Mouse (Mus musculus) kidney, embryonic 14.5 days (tissue): ENCODE results near the gene Selp. TPM values are rescaled to one million over a fixed set of nuclear protein-coding genes. Genes with fewer than 3 reads are reported as not detected.

Experiments
- ATAC-seq: fragments of 200-750 bp; cut with Nextera tagmentation; 2 replicates; pipeline ENCODE4 v1.8.0; 2017; ENCODE audit warnings: moderate number of reproducible peaks, mild to moderate bottlenecking, moderate TSS enrichment, moderate library complexity; ENCODE audit not compliant: low FRiP score, low TSS enrichment
- H3K27ac ChIP-seq: fragments of 300-500 bp; sonication (generic); 2 replicates; pipeline ENCODE4 v1.5.1; 2014; ENCODE audit warnings: low read depth, mild to moderate bottlenecking, low read length, moderate library complexity, mixed read lengths
- H3K27me3 ChIP-seq: fragments of 300-500 bp; sonication (generic); 2 replicates; pipeline ENCODE4 v1.6.1; 2014; ENCODE audit warnings: mild to moderate bottlenecking, low read length; ENCODE audit not compliant: control insufficient read depth, insufficient read depth
- H3K36me3 ChIP-seq: fragments of 300-500 bp; sonication (generic); 2 replicates; pipeline ENCODE4 v1.6.1; 2014; ENCODE audit warnings: low read length, mixed read lengths; ENCODE audit not compliant: control insufficient read depth, insufficient read depth
- H3K4me1 ChIP-seq: fragments of 300-500 bp; sonication (generic); 2 replicates; pipeline ENCODE4 v1.6.1; 2014; ENCODE audit warnings: low read length, mixed read lengths; ENCODE audit not compliant: control insufficient read depth, insufficient read depth
- H3K4me2 ChIP-seq: fragments of 300-500 bp; sonication (generic); replicated peaks from 2 replicates; pipeline ENCODE4 v1.6.1; 2014; ENCODE audit warnings: low read depth, mild to moderate bottlenecking, low read length
- H3K4me3 ChIP-seq: fragments of 300-500 bp; sonication (generic); 2 replicates; pipeline ENCODE4 v1.5.1; 2014; ENCODE audit warnings: mild to moderate bottlenecking, low read length
- H3K9ac ChIP-seq: fragments of 300-500 bp; sonication (generic); 2 replicates; pipeline ENCODE4 v1.6.1; 2014; ENCODE audit warnings: low read depth, mild to moderate bottlenecking, low read length, moderate library complexity
- H3K9me3 ChIP-seq: fragments of 300-500 bp; sonication (generic); 2 replicates; pipeline ENCODE4 v1.6.1; 2016; ENCODE audit warnings: low read length; ENCODE audit not compliant: control insufficient read depth
- WGBS: fragments of 180-500 bp; shearing (Covaris S2); extraction: QIAGEN DNeasy Blood & Tissue Kit; methylation state at CpG from one replicate; pipeline ENCODE4 v1.1.7; 2014; 5-methylcytosine and 5-hydroxymethylcytosine counted together
- polyA plus RNA-seq: library from polyadenylated mRNA; unstranded; fragments of >200 nt; fragmentation: Nextera tagmentation; extraction: Ambion mirVana; gene quantifications from 2 replicates; pipeline ENCODE4 v1.2.1, GENCODE M21; 2014

Selp gene
- polyA plus RNA-seq, 1 experiment from 2014 or later: 0.32 TPM

- H3K27ac ChIP-seq: no peak overlapping the region
- H3K4me3 ChIP-seq: no peak overlapping the region
- H3K4me2 ChIP-seq: no peak overlapping the region
- no peaks in the 10 kb centered on the region for H3K4me1 ChIP-seq
- no peaks in the 10 kb centered on the region for H3K27me3 ChIP-seq
- H3K9me3 ChIP-seq: no peaks in the 10 kb centered on the region
- no peak for ATAC-seq
- H3K9ac ChIP-seq: no peak overlapping the region
- WGBS: 93% methylated on average over 5 of the region's 5 CpGs
- H3K36me3 ChIP-seq: no peaks in the 10 kb centered on the region
Observed at GRCm38 (mm10) chr1:164152836-164153235, 37.8 kb downstream of the Selp start.

- Histone ChIP-seq H3K36me3 (no peaks in the 10 kb centered on the region), H3K9me3 (no peaks in the 10 kb centered on the region), H3K27ac (no peak overlapping the region), H3K4me2 (no peak overlapping the region), H3K27me3 (no peaks in the 10 kb centered on the region), H3K4me3 (no peak overlapping the region), H3K9ac (no peak overlapping the region), H3K4me1 (no peaks in the 10 kb centered on the region)
- ATAC-seq: no peak
- WGBS: 92% methylated on average over 3 of the region's 3 CpGs
Observed at GRCm38 (mm10) chr1:164154983-164155382, 39.9 kb downstream of the Selp start.

GRCm38 (mm10) chr1:164158571-164158970 lies 43.5 kb downstream of the Selp start:
- H3K4me1 ChIP-seq: no peaks in the 10 kb centered on the region
- no peaks in the 10 kb centered on the region for H3K36me3 ChIP-seq
- no peak overlapping the region for H3K4me3 ChIP-seq
- no peak overlapping the region for H3K9ac ChIP-seq
- H3K4me2 ChIP-seq: no peak overlapping the region
- H3K27me3 ChIP-seq: no peaks in the 10 kb centered on the region
- WGBS: 54% methylated on average over 4 of the region's 4 CpGs
- ATAC-seq: no peak
- no peaks in the 10 kb centered on the region for H3K9me3 ChIP-seq
- H3K27ac ChIP-seq: no peak overlapping the region

- Histone ChIP-seq H3K4me2 (no peak overlapping the region), H3K4me3 (no peak overlapping the region), H3K4me1 (no peaks in the 10 kb centered on the region), H3K27ac (no peak overlapping the region), H3K9ac (no peak overlapping the region), H3K9me3 (no peaks in the 10 kb centered on the region), H3K36me3 (no peaks in the 10 kb centered on the region), H3K27me3 (no peaks in the 10 kb centered on the region)
- 84% methylated on average over 2 of the region's 2 CpGs for WGBS
- no peak for ATAC-seq
Observed at GRCm38 (mm10) chr1:164159781-164160180, 44.7 kb downstream of the Selp start.

GRCm38 (mm10) chr1:164162745-164163144 lies 47.7 kb downstream of the Selp start:
- no peak for ATAC-seq

GRCm38 (mm10) chr1:164168818-164169217 lies 53.8 kb downstream of the Selp start:
- no peaks in the 10 kb centered on the region for H3K4me1 ChIP-seq
- H3K27me3 ChIP-seq: no peaks in the 10 kb centered on the region
- 74% methylated on average over 4 of the region's 4 CpGs for WGBS
- H3K4me2 ChIP-seq: no peak overlapping the region
- no peaks in the 10 kb centered on the region for H3K36me3 ChIP-seq
- no peaks in the 10 kb centered on the region for H3K9me3 ChIP-seq
- no peak overlapping the region for H3K27ac ChIP-seq
- ATAC-seq: no peak
- no peak overlapping the region for H3K4me3 ChIP-seq
- no peak overlapping the region for H3K9ac ChIP-seq

More at GRCm38 (mm10) chr1:164162745-164163144, 47.7 kb downstream of the Selp start:
- Histone ChIP-seq H3K9me3 (no peaks in the 10 kb centered on the region), H3K4me1 (no peaks in the 10 kb centered on the region), H3K27me3 (no peaks in the 10 kb centered on the region), H3K36me3 (no peaks in the 10 kb centered on the region), H3K9ac (no peak overlapping the region), H3K27ac (no peak overlapping the region), H3K4me3 (no peak overlapping the region), H3K4me2 (no peak overlapping the region)
- WGBS: 78% methylated on average over 5 of the region's 5 CpGs

GRCm38 (mm10) chr1:164170434-164170833 lies 55.4 kb downstream of the Selp start:
- no peak overlapping the region for H3K4me3 ChIP-seq
- H3K9ac ChIP-seq: no peak overlapping the region
- H3K9me3 ChIP-seq: no peaks in the 10 kb centered on the region
- no peak overlapping the region for H3K27ac ChIP-seq
- H3K4me2 ChIP-seq: no peak overlapping the region
- 90% methylated on average over 2 of the region's 2 CpGs for WGBS
- H3K36me3 ChIP-seq: no peaks in the 10 kb centered on the region
- ATAC-seq: no peak
- H3K27me3 ChIP-seq: no peaks in the 10 kb centered on the region
- no peaks in the 10 kb centered on the region for H3K4me1 ChIP-seq

- Histone ChIP-seq H3K4me3 (no peak overlapping the region), H3K27ac (no peak overlapping the region), H3K9ac (no peak overlapping the region), H3K36me3 (no peaks in the 10 kb centered on the region), H3K9me3 (no peaks in the 10 kb centered on the region), H3K4me2 (no peak overlapping the region), H3K27me3 (no peaks in the 10 kb centered on the region), H3K4me1 (no peaks in the 10 kb centered on the region)
- ATAC-seq: no peak
- WGBS: 83% methylated on average over 4 of the region's 4 CpGs
Observed at GRCm38 (mm10) chr1:164173145-164173544, 58.1 kb downstream of the Selp start.

GRCm38 (mm10) chr1:164176856-164177255 lies 61.8 kb downstream of the Selp start:
- Histone ChIP-seq H3K36me3 (no peaks in the 10 kb centered on the region), H3K4me1 (no peaks in the 10 kb centered on the region), H3K27ac (no peak overlapping the region), H3K9ac (no peak overlapping the region), H3K4me2 (no peak overlapping the region), H3K27me3 (no peaks in the 10 kb centered on the region), H3K9me3 (no peaks in the 10 kb centered on the region), H3K4me3 (no peak overlapping the region)
- ATAC-seq: no peak

GRCm38 (mm10) chr1:164178429-164178828 lies 63.4 kb downstream of the Selp start:
- Histone ChIP-seq H3K36me3 (no peaks in the 10 kb centered on the region), H3K27ac (no peak overlapping the region), H3K4me1 (no peaks in the 10 kb centered on the region), H3K9ac (no peak overlapping the region), H3K27me3 (no peaks in the 10 kb centered on the region), H3K9me3 (no peaks in the 10 kb centered on the region), H3K4me3 (no peak overlapping the region), H3K4me2 (no peak overlapping the region)
- no peak for ATAC-seq
- 91% methylated on average over 6 of the region's 6 CpGs for WGBS
